Mouse (Mus musculus) C2C12 (cell line): ENCODE results near the gene Pycard. TPM values are rescaled to one million over a fixed set of nuclear protein-coding genes. Genes with fewer than 3 reads are reported as not detected.

Source experiments
- H3K27me3 ChIP-seq: one replicate; pipeline ENCODE4 v1.6.1; 2011; ENCODE audit not compliant: control insufficient read depth, insufficient read depth, insufficient read length
- H3K36me3 ChIP-seq: one replicate; pipeline ENCODE4 v1.6.1; 2011; ENCODE audit not compliant: control insufficient read depth, insufficient read depth
- H3K4me3 ChIP-seq: one replicate; pipeline ENCODE4 v1.5.1; 2011; ENCODE audit warnings: mild to moderate bottlenecking, control low read depth; ENCODE audit not compliant: poor library complexity, insufficient read depth, severe bottlenecking
- H3K79me2 ChIP-seq: one replicate; pipeline ENCODE4 v1.6.1; 2011; ENCODE audit not compliant: control insufficient read depth, insufficient read depth
- H3K79me3 ChIP-seq: one replicate; pipeline ENCODE4 v1.6.1; 2011; ENCODE audit warnings: low read depth, control low read depth
- H3ac ChIP-seq: one replicate; pipeline ENCODE3; 2011; ENCODE audit warnings: low read depth; ENCODE audit not compliant: control insufficient read depth, insufficient read length
- CEBPB ChIP-seq: IDR thresholded peaks from one replicate; pipeline ENCODE4 v1.6.1; 2011; ENCODE audit warnings: low read depth, mild to moderate bottlenecking, control low read depth, moderate library complexity
- CTCF ChIP-seq: IDR thresholded peaks from one replicate; pipeline ENCODE4 v1.5.1; 2011; ENCODE audit not compliant: control insufficient read depth, insufficient read depth, insufficient read length
- FOSL1 ChIP-seq: IDR thresholded peaks from one replicate; pipeline ENCODE4 v1.8.0; 2011; ENCODE audit warnings: mild to moderate bottlenecking, low read length; ENCODE audit not compliant: poor library complexity, insufficient read depth, severe bottlenecking
- MAX ChIP-seq: IDR thresholded peaks from one replicate; pipeline ENCODE4 v1.6.1; 2011; ENCODE audit warnings: mild to moderate bottlenecking, control low read depth
- MYOD1 ChIP-seq: IDR thresholded peaks from one replicate; pipeline ENCODE4 v1.6.1; 2011; ENCODE audit warnings: low read depth; ENCODE audit not compliant: control insufficient read depth, insufficient read length
- MYOG ChIP-seq: IDR thresholded peaks from one replicate; pipeline ENCODE4 v1.6.1; 2011; ENCODE audit not compliant: control insufficient read depth, insufficient read length; ENCODE audit errors: extremely low read depth
- USF1 ChIP-seq: IDR thresholded peaks from one replicate; pipeline ENCODE4 v1.6.1; 2011; ENCODE audit warnings: low read depth, mild to moderate bottlenecking, control low read depth, moderate library complexity
- polyA plus RNA-seq: library from polyadenylated mRNA; unstranded; fragments of >200 nt; fragmentation: generic; extraction: Trizol; gene quantifications from one replicate; pipeline ENCODE4 v1.2.1, GENCODE M21; 2012; ENCODE audit warnings: missing spikeins

The Pycard gene
- polyA plus RNA-seq, 1 experiment: 0.16 TPM

- Histone ChIP-seq H3K4me3 (no peak overlapping the region), H3ac (no peak overlapping the region), H3K79me3 (no peaks in the 10 kb centered on the region), H3K36me3 (peaks cover 38% of the 10 kb centered on the region), H3K79me2 (no peaks in the 10 kb centered on the region), H3K27me3 (no peaks in the 10 kb centered on the region)
- TF ChIP-seq CEBPB: no peak
Measured at GRCm38 (mm10) chr7:127992488-127993340, 953 bp downstream of the Pycard start.

GRCm38 (mm10) chr7:127991643-127992487, 1.8 kb downstream of the Pycard start:
- Histone ChIP-seq H3K79me3 (no peaks in the 10 kb centered on the region), H3ac (no peak overlapping the region), H3K27me3 (no peaks in the 10 kb centered on the region), H3K36me3 (peaks cover 47% of the 10 kb centered on the region), H3K4me3 (no peak overlapping the region), H3K79me2 (no peaks in the 10 kb centered on the region)
- TF ChIP-seq CTCF (peak; percentile 23), USF1 (no peak)

- Histone ChIP-seq H3K79me2 (peaks cover 16% of the 10 kb centered on the region), H3K79me3 (no peaks in the 10 kb centered on the region), H3K36me3 (peaks cover 76% of the 10 kb centered on the region), H3K4me3 (no peak overlapping the region), H3K27me3 (no peaks in the 10 kb centered on the region), H3ac (no peak overlapping the region)
- no peak for TF ChIP-seq MYOD1
- no peak for TF ChIP-seq FOSL1
- no peak for TF ChIP-seq CTCF
- no peak for TF ChIP-seq MYOG
- TF ChIP-seq CEBPB: no peak
- TF ChIP-seq MAX: no peak
- no peak for TF ChIP-seq USF1
Measured at GRCm38 (mm10) chr7:127988904-127989303, 4.8 kb downstream of the Pycard start.

GRCm38 (mm10) chr7:127980606-127981005, 13.1 kb downstream of the Pycard start:
- no peaks in the 10 kb centered on the region for H3K27me3 ChIP-seq
- H3K36me3 ChIP-seq: peaks cover 97% of the 10 kb centered on the region
- peaks cover 65% of the 10 kb centered on the region for H3K79me2 ChIP-seq
- H3K4me3 ChIP-seq: no peak overlapping the region
- no peak for TF ChIP-seq MAX
- no peak for TF ChIP-seq USF1
- TF ChIP-seq CTCF: no peak
- no peak overlapping the region for H3ac ChIP-seq
- H3K79me3 ChIP-seq: peaks cover 17% of the 10 kb centered on the region

- H3K79me3 ChIP-seq: peaks cover 34% of the 10 kb centered on the region
- H3K79me2 ChIP-seq: peaks cover 71% of the 10 kb centered on the region
- H3ac ChIP-seq: no peak overlapping the region
- no peak overlapping the region for H3K4me3 ChIP-seq
- H3K36me3 ChIP-seq: peaks cover 97% of the 10 kb centered on the region
- H3K27me3 ChIP-seq: no peaks in the 10 kb centered on the region
- no peak for TF ChIP-seq CEBPB
- TF ChIP-seq FOSL1: no peak
- no peak for TF ChIP-seq USF1
- TF ChIP-seq MYOD1: no peak
- TF ChIP-seq MYOG: no peak
Measured at GRCm38 (mm10) chr7:127978856-127979255, 14.8 kb downstream of the Pycard start.

- peaks cover 75% of the 10 kb centered on the region for H3K79me3 ChIP-seq
- H3K4me3 ChIP-seq: no peak overlapping the region
- no peak overlapping the region for H3ac ChIP-seq
- no peaks in the 10 kb centered on the region for H3K27me3 ChIP-seq
- peaks cover 99% of the 10 kb centered on the region for H3K79me2 ChIP-seq
- H3K36me3 ChIP-seq: peaks cover 99% of the 10 kb centered on the region
- no peak for TF ChIP-seq FOSL1
- no peak for TF ChIP-seq MAX
- no peak for TF ChIP-seq USF1
- no peak for TF ChIP-seq CTCF
- no peak for TF ChIP-seq MYOG
- no peak for TF ChIP-seq CEBPB
- no peak for TF ChIP-seq MYOD1
Measured at GRCm38 (mm10) chr7:127974413-127974930, 19.2 kb downstream of the Pycard start.
